Mouse (Mus musculus): Measurements from ENCODE around the gene Prdm2. TPM values are rescaled to one million over a fixed set of nuclear protein-coding genes. Genes with fewer than 3 reads are reported as not detected.

Prdm2 gene
- polyA plus RNA-seq, 1 experiment from 2014 or later = 16.5 TPM

DNA sequence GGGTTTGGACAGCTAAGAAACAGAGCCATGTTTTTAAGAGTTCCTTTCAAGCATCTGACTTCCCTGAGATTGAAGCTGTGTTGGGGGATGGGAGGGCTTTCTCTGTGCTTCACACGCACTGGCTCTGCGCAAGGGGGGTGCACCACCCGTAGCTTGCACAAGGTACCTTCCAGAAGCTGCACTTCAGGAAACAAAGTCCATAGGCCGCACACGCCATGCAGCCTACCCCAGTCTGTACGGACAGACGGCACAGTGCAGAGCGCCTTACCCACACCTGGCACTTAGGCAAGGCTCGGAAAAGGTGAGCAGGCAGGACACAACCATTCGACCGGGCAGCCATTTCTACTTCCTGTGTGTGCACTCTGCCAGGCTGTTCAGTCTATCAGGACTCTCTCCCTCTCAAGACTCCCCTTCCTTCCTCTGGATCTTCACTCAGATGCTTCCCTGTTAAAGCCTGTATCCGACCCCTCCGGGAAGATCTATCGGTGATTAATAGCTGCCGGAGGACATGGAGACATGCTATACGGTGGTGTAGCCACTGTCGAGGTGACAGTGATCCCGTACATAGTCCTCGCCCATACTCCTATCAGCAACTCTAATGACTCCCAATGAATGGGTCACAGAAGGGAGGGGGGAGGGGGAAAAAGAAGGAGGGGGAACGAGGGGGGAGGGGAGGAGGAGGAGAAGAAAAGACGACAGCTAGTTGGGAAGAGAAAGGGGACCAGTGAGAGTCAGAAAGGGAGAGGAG lies 98.4 kb downstream of the Prdm2 start:
- H3K27ac ChIP-seq = no peak overlapping the region

DNA sequence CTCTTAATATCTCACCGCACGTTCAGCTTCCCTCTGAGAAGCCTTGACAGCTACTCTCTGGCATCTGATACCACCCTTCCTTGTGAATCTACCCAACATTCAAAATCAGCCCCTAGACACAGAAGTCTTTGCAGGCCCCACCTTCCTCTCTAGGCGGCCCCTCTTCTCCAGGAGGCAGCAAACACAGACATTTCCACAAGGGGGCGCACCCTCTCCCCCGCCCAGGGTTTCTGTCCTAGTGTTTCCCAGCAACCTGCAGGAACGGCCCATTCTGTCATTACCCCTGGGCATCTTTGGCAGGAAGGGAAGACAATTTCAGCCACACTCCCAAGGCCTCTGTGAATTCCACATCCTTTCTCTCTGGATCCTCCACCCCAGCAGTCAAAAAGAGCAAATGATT lies 99.8 kb downstream of the Prdm2 start:
- Histone ChIP-seq H3K27me3 (replicated peaks) (no peaks in the 10 kb centered on the region), H3K4me3 (no peak overlapping the region), H3K36me3 (replicated peaks) (peaks cover 3% of the 10 kb centered on the region; the same call in 1 of the 2 replicates), H3K4me1 (peaks cover 4% of the 10 kb centered on the region; the same call in 1 of the 2 replicates), H3K9ac (no peak overlapping the region), H3K4me2 (no peak overlapping the region), H3K27ac (no peak overlapping the region), H3K9me3 (no peaks in the 10 kb centered on the region)
- 32% methylated on average over 6 of the region's 6 CpGs for WGBS
- ATAC-seq (replicated peaks) = no peak

More for the DNA sequence above, 98.4 kb downstream of the Prdm2 start:
- Histone ChIP-seq H3K4me2 (no peak overlapping the region), H3K4me1 (peaks cover 9% of the 10 kb centered on the region; the same call in 1 of the 2 replicates), H3K9me3 (no peaks in the 10 kb centered on the region), H3K27me3 (replicated peaks) (no peaks in the 10 kb centered on the region), H3K4me3 (no peak overlapping the region), H3K36me3 (replicated peaks) (no peaks in the 10 kb centered on the region; the same call in 1 of the 2 replicates), H3K9ac (no peak overlapping the region)
- 79% methylated on average over 21 of the region's 21 CpGs for WGBS
- ATAC-seq (replicated peaks) = no peak; the same call in 1 of the 2 replicates

GRCm38 (mm10) chr4:143112439-143112838 lies 100.4 kb downstream of the Prdm2 start:
- 93% methylated on average over 2 of the region's 2 CpGs for WGBS
- Histone ChIP-seq H3K9ac (no peak overlapping the region), H3K4me1 (peaks cover 4% of the 10 kb centered on the region; the same call in 1 of the 2 replicates), H3K27me3 (replicated peaks) (no peaks in the 10 kb centered on the region), H3K27ac (no peak overlapping the region), H3K36me3 (replicated peaks) (peaks cover 3% of the 10 kb centered on the region; the same call in 1 of the 2 replicates), H3K4me3 (no peak overlapping the region), H3K9me3 (no peaks in the 10 kb centered on the region), H3K4me2 (no peak overlapping the region)
- ATAC-seq (replicated peaks) = no peak

DNA sequence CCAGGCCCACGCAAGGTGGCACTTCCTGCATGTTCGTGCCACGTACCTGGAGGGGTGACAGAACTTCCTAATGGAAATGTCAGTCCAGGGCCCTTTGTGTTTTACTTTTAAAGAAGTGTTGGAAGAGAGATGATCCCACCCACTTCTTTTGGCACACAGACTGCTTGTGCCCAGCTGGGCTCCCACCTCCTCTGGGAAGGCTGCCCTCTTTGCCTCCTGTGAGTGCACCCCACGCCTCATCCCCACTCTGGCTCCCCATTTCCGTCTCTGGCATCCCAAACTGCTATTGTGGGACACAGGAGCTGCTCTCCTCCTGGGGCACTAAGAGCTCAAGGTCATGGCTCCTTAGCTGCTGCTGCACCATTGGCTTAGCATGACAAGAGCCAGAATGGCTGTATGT lies 100.9 kb downstream of the Prdm2 start:
- H3K9me3 ChIP-seq = no peaks in the 10 kb centered on the region
- H3K4me2 ChIP-seq = no peak overlapping the region
- no peak for ATAC-seq (replicated peaks)
- H3K9ac ChIP-seq = no peak overlapping the region
- no peak overlapping the region for H3K27ac ChIP-seq
- peaks cover 3% of the 10 kb centered on the region; the same call in 1 of the 2 replicates for H3K36me3 ChIP-seq (replicated peaks)
- no peaks in the 10 kb centered on the region for H3K27me3 ChIP-seq (replicated peaks)
- no peak overlapping the region for H3K4me3 ChIP-seq
- WGBS = 85% methylated on average over 5 of the region's 5 CpGs
- peaks cover 4% of the 10 kb centered on the region; the same call in 1 of the 2 replicates for H3K4me1 ChIP-seq

DNA sequence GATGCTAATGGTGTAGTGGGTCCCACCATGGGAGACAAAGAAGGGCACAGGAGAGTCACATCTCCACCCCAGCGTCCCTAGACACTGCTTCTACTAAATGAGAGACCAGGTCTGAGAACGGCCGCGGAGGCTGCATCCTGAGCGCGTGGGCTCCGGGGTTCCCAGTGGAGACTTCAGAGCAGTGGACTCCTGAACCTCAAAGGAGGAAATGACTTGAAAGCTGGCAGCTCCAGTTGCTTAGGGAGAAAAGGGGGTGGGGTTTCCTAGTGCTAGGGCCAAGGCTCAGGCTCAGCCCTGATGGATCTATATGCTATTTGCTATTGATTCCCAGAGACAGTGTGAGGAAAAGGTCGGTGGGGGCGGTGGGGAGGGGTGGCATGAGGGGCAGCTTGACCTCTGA lies 104.2 kb downstream of the Prdm2 start:
- no peak overlapping the region for H3K9ac ChIP-seq
- H3K4me1 ChIP-seq = peaks cover 8% of the 10 kb centered on the region; the same call in 1 of the 2 replicates
- H3K9me3 ChIP-seq = no peaks in the 10 kb centered on the region
- H3K4me3 ChIP-seq = no peak overlapping the region
- no peak overlapping the region for H3K27ac ChIP-seq
- ATAC-seq (replicated peaks) = no peak
- WGBS = 50% methylated on average over 9 of the region's 9 CpGs
- H3K27me3 ChIP-seq (replicated peaks) = no peaks in the 10 kb centered on the region
- H3K4me2 ChIP-seq = no peak overlapping the region
- H3K36me3 ChIP-seq (replicated peaks) = peaks cover 3% of the 10 kb centered on the region; the same call in 1 of the 2 replicates

- ATAC-seq (replicated peaks) = no peak
- H3K9ac ChIP-seq = no peak overlapping the region
- no peak overlapping the region for H3K4me2 ChIP-seq
- no peak overlapping the region for H3K4me3 ChIP-seq
- 0 out of 2 replicates have a peak, but pooled peaks cover 4% of the 10 kb centered on the region for H3K4me1 ChIP-seq
- H3K36me3 ChIP-seq (replicated peaks) = peaks cover 3% of the 10 kb centered on the region; the same call in 1 of the 2 replicates
- no peaks in the 10 kb centered on the region for H3K27me3 ChIP-seq (replicated peaks)
- H3K27ac ChIP-seq = no peak overlapping the region
- H3K9me3 ChIP-seq = no peaks in the 10 kb centered on the region
- 88% methylated on average over 6 of the region's 6 CpGs for WGBS
These were observed 105.8 kb downstream of the Prdm2 start for GRCm38 (mm10) chr4:143106971-143107370.

DNA sequence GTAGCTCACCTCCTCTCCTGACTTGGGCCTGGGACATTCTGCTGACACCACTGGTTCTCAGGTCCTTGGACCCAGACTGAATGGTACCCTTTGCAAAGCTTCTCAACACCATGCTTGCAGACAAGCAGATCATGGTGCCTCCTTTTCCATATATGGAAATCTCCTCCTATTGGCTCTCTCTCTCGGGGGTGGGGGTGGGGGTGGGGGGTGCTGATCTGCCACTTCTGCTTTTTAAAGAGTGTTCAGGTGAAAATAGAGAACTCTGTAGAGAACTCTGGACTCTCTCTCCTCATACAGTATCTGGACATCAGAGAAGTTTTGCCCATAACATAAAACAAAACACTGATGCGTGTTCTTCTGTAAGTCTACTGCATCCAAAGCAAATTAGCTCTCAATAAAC lies 106.2 kb downstream of the Prdm2 start:
- Histone ChIP-seq H3K4me1 (0 out of 2 replicates have a peak, but pooled peaks cover 4% of the 10 kb centered on the region), H3K9me3 (no peaks in the 10 kb centered on the region), H3K36me3 (replicated peaks) (peaks cover 3% of the 10 kb centered on the region; the same call in 1 of the 2 replicates), H3K4me2 (no peak overlapping the region), H3K27ac (no peak overlapping the region), H3K9ac (no peak overlapping the region), H3K4me3 (no peak overlapping the region), H3K27me3 (replicated peaks) (no peaks in the 10 kb centered on the region)
- ATAC-seq (replicated peaks) = no peak
- 83% methylated on average over 2 of the region's 2 CpGs for WGBS

DNA sequence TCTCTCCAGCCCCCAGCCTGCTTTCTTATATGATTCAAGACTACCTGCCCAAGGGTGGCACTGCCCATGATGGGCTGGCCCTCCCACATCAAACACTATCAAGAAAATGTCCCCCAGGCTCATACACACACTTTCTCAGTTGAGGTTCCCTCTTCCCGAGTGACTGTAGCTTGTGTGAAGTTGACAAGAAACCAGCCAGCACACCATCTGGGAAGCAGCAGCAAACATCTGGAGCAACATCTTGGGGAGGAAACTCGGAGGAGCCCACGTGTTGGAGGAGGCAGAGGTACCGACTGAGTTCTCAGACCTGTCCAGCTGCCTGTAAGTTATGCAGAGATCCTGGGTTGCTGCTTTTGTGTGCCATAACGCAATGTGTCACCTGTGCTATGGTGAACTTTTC lies 108.1 kb downstream of the Prdm2 start:
- 81% methylated on average over 5 of the region's 5 CpGs for WGBS
- Histone ChIP-seq H3K27me3 (replicated peaks) (no peaks in the 10 kb centered on the region), H3K9me3 (no peaks in the 10 kb centered on the region), H3K4me3 (no peak overlapping the region), H3K27ac (0 out of 2 replicates have a peak overlapping the region, but pooled peaks have one; percentile 6), H3K36me3 (replicated peaks) (0 out of 2 replicates have a peak, but pooled peaks cover 3% of the 10 kb centered on the region), H3K9ac (no peak overlapping the region), H3K4me2 (no peak overlapping the region), H3K4me1 (0 out of 2 replicates have a peak, but pooled peaks cover 4% of the 10 kb centered on the region)
- ATAC-seq (replicated peaks) = no peak

- ATAC-seq (replicated peaks) = no peak
- no peak overlapping the region for H3K27ac ChIP-seq
- no peak overlapping the region for H3K9ac ChIP-seq
- no peak overlapping the region for H3K4me2 ChIP-seq
- no peak overlapping the region for H3K4me3 ChIP-seq
- H3K36me3 ChIP-seq (replicated peaks) = 0 out of 2 replicates have a peak, but pooled peaks cover 3% of the 10 kb centered on the region
- H3K9me3 ChIP-seq = no peaks in the 10 kb centered on the region
- H3K4me1 ChIP-seq = 0 out of 2 replicates have a peak, but pooled peaks cover 4% of the 10 kb centered on the region
- no peaks in the 10 kb centered on the region for H3K27me3 ChIP-seq (replicated peaks)
- WGBS = 85% methylated on average over 2 of the region's 2 CpGs
These were observed 109.0 kb downstream of the Prdm2 start for GRCm38 (mm10) chr4:143103811-143104210.

DNA sequence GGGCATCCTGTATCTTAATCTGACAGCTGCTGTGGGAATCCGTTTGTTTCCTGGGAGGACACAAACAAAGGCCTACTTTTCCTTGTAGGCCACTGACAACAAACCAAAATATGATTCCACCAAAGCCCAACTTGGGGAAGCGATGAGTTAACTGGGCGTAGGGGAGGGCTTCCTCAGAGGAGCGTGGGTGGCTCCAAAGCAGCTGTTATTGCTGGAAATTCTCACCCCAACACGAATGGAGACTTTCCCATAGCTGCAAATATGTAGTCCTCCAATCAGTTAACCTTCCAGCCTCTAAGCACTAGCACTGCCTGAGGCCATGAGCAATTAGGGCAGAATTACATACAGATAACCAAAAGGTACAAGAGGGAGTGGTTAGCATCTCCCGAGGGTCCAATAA lies 112.6 kb downstream of the Prdm2 start:
- Histone ChIP-seq H3K4me3 (no peak overlapping the region), H3K27me3 (replicated peaks) (no peaks in the 10 kb centered on the region), H3K4me1 (0 out of 2 replicates have a peak, but pooled peaks cover 4% of the 10 kb centered on the region), H3K9ac (no peak overlapping the region), H3K4me2 (no peak overlapping the region), H3K27ac (no peak overlapping the region), H3K36me3 (replicated peaks) (no peaks in the 10 kb centered on the region), H3K9me3 (no peaks in the 10 kb centered on the region)
- no peak for ATAC-seq (replicated peaks)
- whole genome bisulfite sequencing = 71% methylated on average over 6 of the region's 6 CpGs

DNA sequence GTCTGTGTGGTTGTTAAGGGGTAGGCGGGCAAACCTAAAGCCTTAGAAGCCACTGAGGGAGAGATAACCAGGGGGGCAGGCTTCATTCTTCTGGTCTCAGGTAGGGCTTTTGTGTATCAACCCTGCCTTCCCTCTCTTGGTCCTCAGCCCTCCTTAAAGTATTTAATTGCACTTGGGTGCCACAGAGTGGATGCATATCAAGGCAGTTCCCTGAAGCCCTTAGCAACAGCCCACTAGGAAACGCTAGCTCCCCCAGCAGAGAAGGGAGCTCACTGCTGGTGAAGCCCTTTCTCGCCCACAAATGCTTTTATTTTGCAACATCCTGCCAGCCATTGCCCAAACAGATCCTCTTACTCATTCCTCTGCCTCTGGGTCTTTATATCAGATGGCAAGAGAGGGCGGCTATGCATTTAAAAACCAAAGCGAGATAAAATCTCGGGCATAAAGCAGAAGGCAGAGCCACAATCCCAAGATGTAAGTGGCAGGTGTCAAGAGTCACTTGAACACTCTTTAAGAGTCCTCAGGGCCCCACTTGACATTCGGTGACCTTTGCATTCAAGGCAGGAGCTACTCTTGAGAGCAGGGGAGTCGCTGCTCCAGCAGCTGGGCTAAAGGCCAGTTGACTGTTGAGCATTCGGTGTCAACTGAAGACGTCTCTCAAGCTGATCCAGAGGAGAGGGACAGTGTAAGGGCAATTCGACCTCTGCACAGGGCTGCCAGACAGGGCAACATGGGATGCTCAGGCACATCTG lies 113.3 kb downstream of the Prdm2 start:
- 60% methylated on average over 11 of the region's 11 CpGs for WGBS
- H3K4me2 ChIP-seq = no peak overlapping the region
- H3K9me3 ChIP-seq = no peaks in the 10 kb centered on the region
- no peak overlapping the region for H3K4me3 ChIP-seq
- no peak for ATAC-seq (replicated peaks)
- H3K9ac ChIP-seq = no peak overlapping the region
- H3K36me3 ChIP-seq (replicated peaks) = no peaks in the 10 kb centered on the region
- 0 out of 2 replicates have a peak, but pooled peaks cover 4% of the 10 kb centered on the region for H3K4me1 ChIP-seq
- no peaks in the 10 kb centered on the region for H3K27me3 ChIP-seq (replicated peaks)
- no peak overlapping the region for H3K27ac ChIP-seq

- no peak overlapping the region for H3K27ac ChIP-seq
- no peaks in the 10 kb centered on the region for H3K36me3 ChIP-seq (replicated peaks)
- no peaks in the 10 kb centered on the region for H3K9me3 ChIP-seq
- no peak for ATAC-seq (replicated peaks)
- no peak overlapping the region for H3K4me3 ChIP-seq
- H3K4me1 ChIP-seq = no peaks in the 10 kb centered on the region
- WGBS = 45% methylated on average over 12 of the region's 12 CpGs
- no peaks in the 10 kb centered on the region for H3K27me3 ChIP-seq (replicated peaks)
- no peak overlapping the region for H3K4me2 ChIP-seq
- no peak overlapping the region for H3K9ac ChIP-seq
These were observed 120.6 kb downstream of the Prdm2 start for GRCm38 (mm10) chr4:143092082-143092701.
